Mouse (Mus musculus) embryonic fibroblast, embryonic 13.5 days (primary cell): ENCODE results near the gene Parp6. TPM values are rescaled to one million over a fixed set of nuclear protein-coding genes. Genes with fewer than 3 reads are reported as not detected.

Source experiments
- H3K27ac ChIP-seq: 2 replicates; pipeline ENCODE4 v1.5.1; 2012; ENCODE audit warnings: low read length, control low read depth, inconsistent platforms; ENCODE audit not compliant: insufficient read depth
- H3K4me1 ChIP-seq: 2 replicates; pipeline ENCODE4 v1.6.1; 2011; ENCODE audit warnings: low read length; ENCODE audit not compliant: control insufficient read depth, insufficient read depth
- H3K4me3 ChIP-seq: 2 replicates; pipeline ENCODE4 v1.5.1; 2011; ENCODE audit warnings: mild to moderate bottlenecking, control low read depth, low read length; ENCODE audit not compliant: insufficient read depth
- CTCF ChIP-seq: IDR thresholded peaks from 2 replicates; pipeline ENCODE4 v1.5.1; 2011; ENCODE audit warnings: mild to moderate bottlenecking, control low read depth, low read length, moderate library complexity, borderline replicate concordance; ENCODE audit not compliant: insufficient read depth
- POLR2A ChIP-seq: IDR thresholded peaks from 2 replicates; pipeline ENCODE4 v1.6.1; 2011; ENCODE audit warnings: low read depth, mild to moderate bottlenecking, control low read depth, low read length, moderate library complexity
- polyA plus RNA-seq: library from polyadenylated mRNA; stranded (reverse); fragments of >200 nt; gene quantifications from 2 replicates; pipeline ENCODE4 v1.2.4, GENCODE M21; 2011; ENCODE audit warnings: low read depth; ENCODE audit not compliant: missing spikeins, insufficient read length

The Parp6 gene
- polyA plus RNA-seq, 1 experiment, result 30.5 TPM

GRCm38 (mm10) chr9:59664664-59665256 lies 47.7 kb downstream of the Parp6 start:
- TF ChIP-seq CTCF, result no peak
- TF ChIP-seq POLR2A, result no peak
- Histone ChIP-seq H3K4me1 (peaks cover 11% of the 10 kb centered on the region), H3K27ac (no peak overlapping the region), H3K4me3 (no peak overlapping the region)

- no peak overlapping the region for H3K4me3 ChIP-seq
- no peak for TF ChIP-seq CTCF
- peaks cover 11% of the 10 kb centered on the region for H3K4me1 ChIP-seq
- H3K27ac ChIP-seq, result no peak overlapping the region
Observed at GRCm38 (mm10) chr9:59666016-59666415, 48.9 kb downstream of the Parp6 start.

- Histone ChIP-seq H3K27ac (no peak overlapping the region), H3K4me3 (no peak overlapping the region), H3K4me1 (peaks cover 11% of the 10 kb centered on the region)
- TF ChIP-seq POLR2A (no peak), CTCF (no peak)
Observed at GRCm38 (mm10) chr9:59666813-59667212, 49.7 kb downstream of the Parp6 start.

- H3K27ac ChIP-seq, result no peak overlapping the region
- peaks cover 11% of the 10 kb centered on the region for H3K4me1 ChIP-seq
Observed at GRCm38 (mm10) chr9:59667250-59667649, 50.2 kb downstream of the Parp6 start.

GRCm38 (mm10) chr9:59667904-59668303 lies 50.8 kb downstream of the Parp6 start:
- no peak for TF ChIP-seq POLR2A
- no peak for TF ChIP-seq CTCF
- Histone ChIP-seq H3K4me3 (no peak overlapping the region), H3K4me1 (peaks cover 11% of the 10 kb centered on the region), H3K27ac (no peak overlapping the region)

More at GRCm38 (mm10) chr9:59667250-59667649, 50.2 kb downstream of the Parp6 start:
- H3K4me3 ChIP-seq, result no peak overlapping the region
- TF ChIP-seq POLR2A (no peak), CTCF (no peak)

GRCm38 (mm10) chr9:59668473-59668872 lies 51.4 kb downstream of the Parp6 start:
- TF ChIP-seq POLR2A (no peak), CTCF (no peak)
- Histone ChIP-seq H3K4me3 (no peak overlapping the region), H3K27ac (no peak overlapping the region), H3K4me1 (peaks cover 7% of the 10 kb centered on the region)

- peaks cover 1% of the 10 kb centered on the region; the same call in 1 of the 2 replicates for H3K4me1 ChIP-seq
- no peak overlapping the region for H3K4me3 ChIP-seq
- no peak overlapping the region for H3K27ac ChIP-seq
- TF ChIP-seq CTCF, result no peak
- TF ChIP-seq POLR2A, result no peak
Observed at GRCm38 (mm10) chr9:59669172-59669571, 52.1 kb downstream of the Parp6 start.

GRCm38 (mm10) chr9:59672195-59672894 lies 55.3 kb downstream of the Parp6 start:
- TF ChIP-seq POLR2A, result no peak
- no peak for TF ChIP-seq CTCF

GRCm38 (mm10) chr9:59673427-59673826 lies 56.3 kb downstream of the Parp6 start:
- H3K27ac ChIP-seq, result no peak overlapping the region
- no peak overlapping the region for H3K4me3 ChIP-seq
- TF ChIP-seq CTCF (no peak), POLR2A (no peak)
- H3K4me1 ChIP-seq, result no peaks in the 10 kb centered on the region; the same call in 1 of the 2 replicates

More at GRCm38 (mm10) chr9:59672195-59672894, 55.3 kb downstream of the Parp6 start:
- Histone ChIP-seq H3K4me1 (no peaks in the 10 kb centered on the region; the same call in 1 of the 2 replicates), H3K4me3 (no peak overlapping the region), H3K27ac (no peak overlapping the region)

GRCm38 (mm10) chr9:59675598-59675997 lies 58.5 kb downstream of the Parp6 start:
- H3K27ac ChIP-seq, result no peak overlapping the region
- TF ChIP-seq POLR2A (no peak), CTCF (no peak)
- no peaks in the 10 kb centered on the region; the same call in 1 of the 2 replicates for H3K4me1 ChIP-seq
- H3K4me3 ChIP-seq, result no peak overlapping the region
